Mouse (Mus musculus) urinary bladder, adult 18-20 months (tissue): Measurements from ENCODE around the gene Osbpl10.
A peak's percentile ranks its signal among the peaks of the same experiment; 100 is the strongest.

ENCODE experiments used
- DNase-seq, 2 experiments: peaks; one replicate each; pipeline ENCODE4 v3.0.0; 2022; ENCODE audit warnings: low spot score in 2 of 2, mixed read lengths in 2 of 2

Gene Osbpl10

DNA sequence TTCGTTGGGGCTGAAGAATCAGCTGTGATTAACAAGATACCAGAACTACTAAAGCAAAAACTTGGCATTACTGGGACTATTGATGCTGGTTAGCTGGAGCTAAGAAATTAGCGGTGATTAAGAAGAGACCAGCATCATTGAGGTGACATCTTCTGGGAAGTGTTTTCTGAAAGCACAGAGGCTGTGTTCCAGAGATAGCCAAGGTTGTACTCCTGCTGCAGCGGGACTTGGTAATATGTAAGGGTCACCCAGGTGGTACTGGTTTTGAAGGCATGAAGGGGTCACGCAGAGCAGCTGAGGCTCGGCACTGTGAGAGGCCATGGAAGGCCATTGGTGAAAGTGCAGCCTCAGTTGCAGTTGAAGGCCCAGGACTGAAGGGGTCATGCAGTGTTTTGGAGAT, 294.1 kb downstream of the Osbpl10 start:
- DNase-seq: peak in 1 of 2 experiments; percentile 30

DNA sequence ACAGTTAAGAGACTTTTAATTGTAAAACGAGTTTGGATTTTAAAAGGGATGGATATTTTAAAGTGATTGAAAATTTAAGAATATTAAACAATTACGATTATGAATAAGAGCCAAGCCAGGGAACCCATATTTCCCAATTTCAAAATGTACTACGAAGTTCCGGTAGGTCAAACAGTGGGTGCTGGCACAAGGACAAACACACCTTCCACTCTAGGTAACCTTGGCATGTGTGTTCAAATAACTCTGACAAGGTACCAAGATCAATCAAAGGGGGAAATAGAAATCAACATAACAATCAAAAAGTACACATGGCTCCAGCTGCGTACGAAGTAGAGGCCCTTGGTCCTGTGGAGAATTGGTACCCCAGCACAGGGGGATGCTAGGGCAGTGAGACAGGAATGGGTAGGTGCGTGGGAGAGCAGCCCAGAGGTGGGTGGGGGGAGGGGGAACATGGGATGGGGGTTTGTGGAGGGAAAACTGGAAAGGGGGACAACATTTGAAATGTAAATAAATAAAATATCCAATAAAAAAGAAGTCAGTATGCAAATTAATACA, 294.8 kb downstream of the Osbpl10 start:
- no peak for DNase-seq

DNA sequence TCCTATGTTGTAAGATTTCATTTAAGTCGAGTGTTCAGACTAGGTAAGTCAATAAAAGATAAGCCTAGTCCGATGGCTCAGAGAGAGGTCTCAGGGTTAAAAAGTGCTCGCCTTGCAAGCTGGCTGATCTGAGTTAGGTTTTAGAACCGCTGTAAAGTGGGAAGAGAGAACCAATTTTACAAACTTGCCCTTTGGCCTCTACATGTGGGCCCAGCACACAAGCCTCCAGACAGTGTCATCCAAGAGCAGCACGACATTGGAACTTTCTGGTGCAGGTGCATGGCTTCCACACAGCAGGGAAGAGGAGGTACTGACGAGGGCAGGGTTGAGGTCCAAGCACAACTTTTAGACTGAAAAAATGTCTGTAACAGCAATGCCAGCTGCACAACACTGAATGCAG, 296.4 kb downstream of the Osbpl10 start:
- DNase-seq: no peak

DNA sequence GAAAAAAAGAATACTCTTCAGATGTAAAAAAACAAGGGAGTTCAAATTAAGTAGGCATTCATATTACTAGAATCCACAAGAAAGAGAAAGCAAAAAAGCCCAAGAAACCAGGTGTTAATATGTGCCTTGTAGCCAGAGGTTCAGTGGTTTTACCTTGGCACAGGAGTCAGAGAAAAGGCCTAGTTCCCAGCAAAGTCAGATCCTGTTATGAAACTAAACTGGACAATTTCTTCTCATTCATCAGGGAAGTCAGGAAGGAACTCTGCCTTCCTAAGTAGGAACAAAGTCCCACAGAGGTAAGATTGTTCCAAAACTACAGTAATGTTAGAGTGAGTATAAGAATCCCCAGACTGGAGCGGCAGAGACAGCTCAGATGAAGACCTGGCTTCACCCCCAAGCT, 300.3 kb downstream of the Osbpl10 start:
- no peak for DNase-seq
